Mouse (Mus musculus) C2C12 (cell line): ENCODE measurements around the gene Fam169b.

Experiments
- CTCF ChIP-seq: IDR thresholded peaks from one replicate; pipeline ENCODE4 v1.5.1; 2011; ENCODE audit not compliant: control insufficient read depth, insufficient read depth, insufficient read length
- MYOD1 ChIP-seq: IDR thresholded peaks from one replicate; pipeline ENCODE4 v1.6.1; 2011; ENCODE audit warnings: low read depth; ENCODE audit not compliant: control insufficient read depth, insufficient read length
- USF1 ChIP-seq: IDR thresholded peaks from one replicate; pipeline ENCODE4 v1.6.1; 2011; ENCODE audit warnings: low read depth, mild to moderate bottlenecking, control low read depth, moderate library complexity

DNA sequence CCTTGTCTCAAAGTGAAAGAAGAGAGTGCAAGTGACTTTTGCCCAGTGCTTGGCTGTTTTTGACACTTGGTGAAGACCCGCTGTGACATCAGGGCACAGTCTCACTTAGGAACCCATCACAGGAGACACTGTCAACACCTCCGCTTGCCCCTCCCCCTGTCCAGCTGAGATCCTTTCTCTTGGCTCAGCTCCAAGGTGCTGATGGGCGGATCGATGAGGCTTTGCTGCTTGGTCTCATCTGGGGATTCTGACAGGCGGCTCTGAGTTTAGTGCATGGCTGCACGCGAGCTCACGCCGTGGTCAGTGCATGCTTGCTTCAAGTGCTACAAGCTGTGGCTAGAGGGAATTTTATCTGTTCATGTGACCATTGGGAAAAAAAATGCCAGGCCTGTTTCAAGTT, 108.5 kb downstream of the Fam169b start:
- no peak for TF ChIP-seq CTCF
- TF ChIP-seq USF1, result no peak
- TF ChIP-seq MYOD1, result no peak
